Mouse (Mus musculus): ENCODE data around the gene Mrtfb. TPM values are rescaled to one million over a fixed set of nuclear protein-coding genes. Genes with fewer than 3 reads are reported as not detected.

The Mrtfb gene
- polyA plus RNA-seq, 1 experiment, result 11.9 TPM

- no peak for TF ChIP-seq CTCF (IDR thresholded peaks at IDR 0.05; ENCODE audit: control insufficient read depth, insufficient read depth, insufficient replicate concordance, low read depth, low read length)
- TF ChIP-seq POLR2A (IDR thresholded peaks at IDR 0.05; ENCODE audit: control insufficient read depth, low read depth, low read length), result no peak
- H3K27ac ChIP-seq (ENCODE audit: control insufficient read depth, insufficient read depth, low read depth, low read length), result no peak overlapping the region
- H3K4me1 ChIP-seq (ENCODE audit: control insufficient read depth, insufficient read depth, low read length), result no peaks in the 10 kb centered on the region
- H3K4me3 ChIP-seq (ENCODE audit: control insufficient read depth, low read depth, low read length), result no peak overlapping the region
- H3K27me3 ChIP-seq (ENCODE audit: control insufficient read depth, insufficient read depth, low read length), result no peaks in the 10 kb centered on the region
- H3K36me3 ChIP-seq (ENCODE audit: control insufficient read depth, insufficient read depth, low read length), result peaks cover 1% of the 10 kb centered on the region; the same call in 1 of the 2 replicates
These were observed 155.2 kb downstream of the Mrtfb start for GRCm38 (mm10) chr16:13411531-13411930.

GRCm38 (mm10) chr16:13414566-13414965 lies 158.3 kb downstream of the Mrtfb start:
- Histone ChIP-seq H3K36me3 (ENCODE audit: control insufficient read depth, insufficient read depth, low read length) (no peaks in the 10 kb centered on the region; the same call in 1 of the 2 replicates), H3K4me1 (ENCODE audit: control insufficient read depth, insufficient read depth, low read length) (no peaks in the 10 kb centered on the region), H3K27ac (ENCODE audit: control insufficient read depth, insufficient read depth, low read depth, low read length) (no peak overlapping the region), H3K27me3 (ENCODE audit: control insufficient read depth, insufficient read depth, low read length) (no peaks in the 10 kb centered on the region), H3K4me3 (ENCODE audit: control insufficient read depth, low read depth, low read length) (no peak overlapping the region)
- TF ChIP-seq POLR2A (IDR thresholded peaks at IDR 0.05; ENCODE audit: control insufficient read depth, low read depth, low read length) (no peak), CTCF (IDR thresholded peaks at IDR 0.05; ENCODE audit: control insufficient read depth, insufficient read depth, insufficient replicate concordance, low read depth, low read length) (no peak)

- Histone ChIP-seq H3K36me3 (ENCODE audit: control insufficient read depth, insufficient read depth, low read length) (no peaks in the 10 kb centered on the region; the same call in 1 of the 2 replicates), H3K27ac (ENCODE audit: control insufficient read depth, insufficient read depth, low read depth, low read length) (no peak overlapping the region), H3K4me3 (ENCODE audit: control insufficient read depth, low read depth, low read length) (no peak overlapping the region), H3K4me1 (ENCODE audit: control insufficient read depth, insufficient read depth, low read length) (no peaks in the 10 kb centered on the region), H3K27me3 (ENCODE audit: control insufficient read depth, insufficient read depth, low read length) (no peaks in the 10 kb centered on the region)
- no peak for TF ChIP-seq CTCF (IDR thresholded peaks at IDR 0.05; ENCODE audit: control insufficient read depth, insufficient read depth, insufficient replicate concordance, low read depth, low read length)
- no peak for TF ChIP-seq POLR2A (IDR thresholded peaks at IDR 0.05; ENCODE audit: control insufficient read depth, low read depth, low read length)
These were observed 158.7 kb downstream of the Mrtfb start for GRCm38 (mm10) chr16:13414972-13415371.

- TF ChIP-seq CTCF (IDR thresholded peaks at IDR 0.05; ENCODE audit: control insufficient read depth, insufficient read depth, insufficient replicate concordance, low read depth, low read length), result no peak
- TF ChIP-seq POLR2A (IDR thresholded peaks at IDR 0.05; ENCODE audit: control insufficient read depth, low read depth, low read length), result no peak
- Histone ChIP-seq H3K4me1 (ENCODE audit: control insufficient read depth, insufficient read depth, low read length) (no peaks in the 10 kb centered on the region), H3K27me3 (ENCODE audit: control insufficient read depth, insufficient read depth, low read length) (no peaks in the 10 kb centered on the region), H3K27ac (ENCODE audit: control insufficient read depth, insufficient read depth, low read depth, low read length) (no peak overlapping the region), H3K4me3 (ENCODE audit: control insufficient read depth, low read depth, low read length) (no peak overlapping the region), H3K36me3 (ENCODE audit: control insufficient read depth, insufficient read depth, low read length) (no peaks in the 10 kb centered on the region; the same call in 1 of the 2 replicates)
These were observed 159.2 kb downstream of the Mrtfb start for GRCm38 (mm10) chr16:13415465-13415864.

GRCm38 (mm10) chr16:13416465-13416864 lies 160.2 kb downstream of the Mrtfb start:
- TF ChIP-seq POLR2A (IDR thresholded peaks at IDR 0.05; ENCODE audit: control insufficient read depth, low read depth, low read length), result no peak
- no peak for TF ChIP-seq CTCF (IDR thresholded peaks at IDR 0.05; ENCODE audit: control insufficient read depth, insufficient read depth, insufficient replicate concordance, low read depth, low read length)
- H3K4me3 ChIP-seq (ENCODE audit: control insufficient read depth, low read depth, low read length), result no peak overlapping the region
- no peaks in the 10 kb centered on the region for H3K27me3 ChIP-seq (ENCODE audit: control insufficient read depth, insufficient read depth, low read length)
- H3K36me3 ChIP-seq (ENCODE audit: control insufficient read depth, insufficient read depth, low read length), result no peaks in the 10 kb centered on the region
- no peak overlapping the region for H3K27ac ChIP-seq (ENCODE audit: control insufficient read depth, insufficient read depth, low read depth, low read length)
- H3K4me1 ChIP-seq (ENCODE audit: control insufficient read depth, insufficient read depth, low read length), result no peaks in the 10 kb centered on the region

GRCm38 (mm10) chr16:13417904-13418303 lies 161.6 kb downstream of the Mrtfb start:
- Histone ChIP-seq H3K4me1 (ENCODE audit: control insufficient read depth, insufficient read depth, low read length) (no peaks in the 10 kb centered on the region), H3K4me3 (ENCODE audit: control insufficient read depth, low read depth, low read length) (no peak overlapping the region), H3K27me3 (ENCODE audit: control insufficient read depth, insufficient read depth, low read length) (no peaks in the 10 kb centered on the region), H3K36me3 (ENCODE audit: control insufficient read depth, insufficient read depth, low read length) (no peaks in the 10 kb centered on the region), H3K27ac (ENCODE audit: control insufficient read depth, insufficient read depth, low read depth, low read length) (no peak overlapping the region)
- TF ChIP-seq POLR2A (IDR thresholded peaks at IDR 0.05; ENCODE audit: control insufficient read depth, low read depth, low read length) (no peak), CTCF (IDR thresholded peaks at IDR 0.05; ENCODE audit: control insufficient read depth, insufficient read depth, insufficient replicate concordance, low read depth, low read length) (no peak)

GRCm38 (mm10) chr16:13419752-13420151 lies 163.5 kb downstream of the Mrtfb start:
- no peak overlapping the region for H3K4me3 ChIP-seq (ENCODE audit: control insufficient read depth, low read depth, low read length)
- TF ChIP-seq CTCF (IDR thresholded peaks at IDR 0.05; ENCODE audit: control insufficient read depth, insufficient read depth, insufficient replicate concordance, low read depth, low read length), result no peak
- no peak for TF ChIP-seq POLR2A (IDR thresholded peaks at IDR 0.05; ENCODE audit: control insufficient read depth, low read depth, low read length)
- no peaks in the 10 kb centered on the region for H3K27me3 ChIP-seq (ENCODE audit: control insufficient read depth, insufficient read depth, low read length)
- no peaks in the 10 kb centered on the region for H3K36me3 ChIP-seq (ENCODE audit: control insufficient read depth, insufficient read depth, low read length)
- H3K27ac ChIP-seq (ENCODE audit: control insufficient read depth, insufficient read depth, low read depth, low read length), result no peak overlapping the region
- H3K4me1 ChIP-seq (ENCODE audit: control insufficient read depth, insufficient read depth, low read length), result no peaks in the 10 kb centered on the region

GRCm38 (mm10) chr16:13422522-13422921 lies 166.2 kb downstream of the Mrtfb start:
- Histone ChIP-seq H3K27me3 (ENCODE audit: control insufficient read depth, insufficient read depth, low read length) (no peaks in the 10 kb centered on the region), H3K4me3 (ENCODE audit: control insufficient read depth, low read depth, low read length) (no peak overlapping the region), H3K36me3 (ENCODE audit: control insufficient read depth, insufficient read depth, low read length) (no peaks in the 10 kb centered on the region), H3K27ac (ENCODE audit: control insufficient read depth, insufficient read depth, low read depth, low read length) (no peak overlapping the region), H3K4me1 (ENCODE audit: control insufficient read depth, insufficient read depth, low read length) (no peaks in the 10 kb centered on the region)
- TF ChIP-seq CTCF (IDR thresholded peaks at IDR 0.05; ENCODE audit: control insufficient read depth, insufficient read depth, insufficient replicate concordance, low read depth, low read length) (no peak), POLR2A (IDR thresholded peaks at IDR 0.05; ENCODE audit: control insufficient read depth, low read depth, low read length) (no peak)
